Mouse (Mus musculus) neutrophil, adult 5-6 weeks (primary cell): Measurements from ENCODE around the gene Ifna5. TPM values are rescaled to one million over a fixed set of nuclear protein-coding genes. Genes with fewer than 3 reads are reported as not detected.

ENCODE experiments used
- ATAC-seq: fragments of 151-379, 151-347 bp; 2 replicates; pipeline ENCODE4 v1.8.0; 2017; ENCODE audit warnings: mild to moderate bottlenecking, moderate TSS enrichment; ENCODE audit not compliant: insufficient number of reproducible peaks, poor library complexity, low FRiP score, severe bottlenecking; ENCODE audit errors: extremely low read depth
- total RNA-seq: library from RNA; stranded (forward); fragments of 200-1000 nt; gene quantifications from 2 replicates; pipeline ENCODE4 v1.2.3, GENCODE M21; 2017

The Ifna5 gene
- total RNA-seq, 1 experiment from 2014 or later: not detected

GRCm38 (mm10) chr4:88851026-88851763 lies 15.9 kb downstream of the Ifna5 start:
- no peak for ATAC-seq

GRCm38 (mm10) chr4:88859214-88859613 lies 23.9 kb downstream of the Ifna5 start:
- no peak for ATAC-seq

GRCm38 (mm10) chr4:88863309-88863708 lies 28.0 kb downstream of the Ifna5 start:
- ATAC-seq: no peak

- ATAC-seq: peak; percentile 82
Measured at GRCm38 (mm10) chr4:88864599-88864998, 29.3 kb downstream of the Ifna5 start.

GRCm38 (mm10) chr4:88865011-88865569 lies 29.8 kb downstream of the Ifna5 start:
- peak; percentile 13; the same call in 1 of the 2 replicates for ATAC-seq

- peak; percentile 88 for ATAC-seq
Measured at GRCm38 (mm10) chr4:88867366-88867925, 32.1 kb downstream of the Ifna5 start.

- peak; percentile 29; the same call in 1 of the 2 replicates for ATAC-seq
Measured at GRCm38 (mm10) chr4:88867926-88868911, 32.9 kb downstream of the Ifna5 start.

GRCm38 (mm10) chr4:88872691-88873090 lies 37.4 kb downstream of the Ifna5 start:
- peak; percentile 52; the same call in 1 of the 2 replicates for ATAC-seq

- ATAC-seq: no peak
Measured at GRCm38 (mm10) chr4:88875435-88876095, 40.2 kb downstream of the Ifna5 start.

- no peak for ATAC-seq
Measured at GRCm38 (mm10) chr4:88876520-88876919, 41.2 kb downstream of the Ifna5 start.

GRCm38 (mm10) chr4:88878246-88878645 lies 42.9 kb downstream of the Ifna5 start:
- ATAC-seq: peak; percentile 52; the same call in 1 of the 2 replicates

- ATAC-seq: no peak
Measured at GRCm38 (mm10) chr4:88878772-88879171, 43.4 kb downstream of the Ifna5 start.

- ATAC-seq: no peak
Measured at GRCm38 (mm10) chr4:88880101-88880500, 44.8 kb downstream of the Ifna5 start, which contains the start of gene Ifne. Gene Ifne (minus strand): TSS chr4:88880201.

Other genes starting within 250 kb of the Ifna5 start
- not detected in 2 replicates for gene Ifna9, start 243.1 kb upstream of the Ifna5 start, total RNA-seq
- not detected in 2 replicates for gene Ifna12, start 232.1 kb upstream of the Ifna5 start, total RNA-seq
- not detected in 2 replicates for gene C87499, start 201.1 kb upstream of the Ifna5 start, total RNA-seq
- gene Ifna13, start 191.1 kb upstream of the Ifna5 start, total RNA-seq: not detected in 2 replicates
- gene Ifna16, start 158.6 kb upstream of the Ifna5 start, total RNA-seq: not detected in 2 replicates
- not detected in 2 replicates for gene Ifna2, start 151.6 kb upstream of the Ifna5 start, total RNA-seq
- gene Ifnab, start 144.2 kb upstream of the Ifna5 start, total RNA-seq: not detected in 2 replicates
- 0.93 TPM in 1 of 2 replicates, not detected in the other for gene Gm26566, start 113.7 kb upstream of the Ifna5 start, total RNA-seq
- gene Klhl9, start 113.1 kb upstream of the Ifna5 start, total RNA-seq: 45.5 and 48.4 TPM in 2 replicates
- not detected in 2 replicates for gene Gm13271, start 80.7 kb upstream of the Ifna5 start, total RNA-seq
- 0.35 TPM in 1 of 2 replicates, not detected in the other for gene Gm13283, start 75.4 kb upstream of the Ifna5 start, total RNA-seq
- gene Gm13290, start 61.7 kb upstream of the Ifna5 start, total RNA-seq: not detected in 2 replicates
- gene Gm13289, start 58.6 kb upstream of the Ifna5 start, total RNA-seq: not detected in 2 replicates
- gene Gm13272, start 55.7 kb upstream of the Ifna5 start, total RNA-seq: not detected in 2 replicates
- gene Ifnz, start 53.4 kb upstream of the Ifna5 start, total RNA-seq: not detected in 2 replicates
- gene Gm13276, start 49.8 kb upstream of the Ifna5 start, total RNA-seq: not detected in 2 replicates
- not detected in 2 replicates for gene Gm13277, start 46.9 kb upstream of the Ifna5 start, total RNA-seq
- not detected in 2 replicates for gene Gm13278, start 44.0 kb upstream of the Ifna5 start, total RNA-seq
- not detected in 2 replicates for gene Gm13275, start 41.0 kb upstream of the Ifna5 start, total RNA-seq
- not detected in 2 replicates for gene Gm13279, start 38.1 kb upstream of the Ifna5 start, total RNA-seq
- gene Gm13285, start 35.9 kb upstream of the Ifna5 start, total RNA-seq: not detected in 2 replicates
- gene Gm13287, start 32.3 kb upstream of the Ifna5 start, total RNA-seq: not detected in 2 replicates
- not detected in 2 replicates for gene Gm13288, start 30.0 kb upstream of the Ifna5 start, total RNA-seq
- gene Ifna7, start 19.3 kb upstream of the Ifna5 start, total RNA-seq: not detected in 2 replicates
- gene Ifna11, start 15.6 kb upstream of the Ifna5 start, total RNA-seq: not detected in 2 replicates
- not detected in 2 replicates for gene Ifna6, start 8.1 kb upstream of the Ifna5 start, total RNA-seq
- gene Ifna4, start 6.3 kb downstream of the Ifna5 start, total RNA-seq: not detected in 2 replicates
- gene Ifna1, start 14.6 kb downstream of the Ifna5 start, total RNA-seq: not detected in 2 replicates
- not detected in 2 replicates for gene Ifne, start 44.7 kb downstream of the Ifna5 start, total RNA-seq